Mouse (Mus musculus): ENCODE measurements around the gene Anapc16.

DNA sequence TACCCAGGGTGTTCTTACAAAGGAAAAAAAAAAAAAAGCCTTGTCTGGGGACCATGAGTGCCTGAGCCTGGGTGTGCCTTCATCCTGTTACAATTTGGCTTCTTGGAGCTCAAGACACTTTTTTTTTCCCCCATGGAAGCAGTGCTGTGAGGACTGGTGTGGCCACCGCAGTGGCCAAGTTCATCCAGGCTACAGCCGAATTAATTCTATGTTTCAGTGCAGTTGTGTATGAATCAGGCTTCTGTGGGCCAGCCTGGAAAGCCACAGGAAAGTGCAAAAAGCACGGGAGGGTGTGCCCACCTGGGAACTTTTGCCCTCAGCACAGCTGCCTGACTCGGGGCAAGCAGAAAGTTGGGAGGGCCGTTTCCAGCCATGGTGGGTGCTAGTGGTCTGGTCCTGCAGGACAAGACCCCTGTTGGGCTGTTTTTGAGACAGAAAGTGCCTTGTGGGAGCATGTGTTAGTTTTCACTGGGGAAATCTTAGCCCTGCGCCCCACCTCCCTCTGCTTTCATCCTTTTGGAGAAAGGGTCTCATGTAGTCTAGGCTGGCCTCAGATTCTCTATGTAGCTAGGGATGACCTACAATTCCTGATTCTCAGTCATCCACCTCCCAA is 32.4 kb downstream of the Anapc16 start:
- no peak for TF ChIP-seq POLR2A (IDR thresholded peaks at IDR 0.05; ENCODE audit: borderline replicate concordance, control insufficient read depth, low read depth, low read length)
- TF ChIP-seq CTCF (IDR thresholded peaks at IDR 0.05; ENCODE audit: control insufficient read depth, insufficient read depth, low read length): no peak

Measured in bone marrow, adult 2 months (tissue).